Comparison of ENCODE assay signal across 8 mouse cellular contexts in genomic region chr2:181319248-181320102, GRCm38 (mm10). TPM values are rescaled to one million over a fixed set of nuclear protein-coding genes. Genes with fewer than 3 reads are reported as not detected.
A peak's percentile ranks its signal among the peaks of the same experiment; 100 is the strongest.
DNase-seq lines count a peak whose midpoint lies in the region; ATAC-seq lines count a peak whose summit lies in the region.

TSS of gene Rtel1 (plus strand) at chr2:181319739.

- H3K36me3 ChIP-seq in hindbrain, embryonic 10.5 days, result peaks cover 26% of the 10 kb centered on the region

- peaks cover 27% of the 10 kb centered on the region for H3K27me3 ChIP-seq in hindbrain, embryonic 10.5 days (ENCODE audit: insufficient read depth, poor library complexity, severe bottlenecking)

- 7% methylated on average over 40 of the region's 40 CpGs for WGBS in hindbrain, embryonic 10.5 days

- peak within 1 kb of the TSS; percentile 69 for H3K4me3 ChIP-seq in hindbrain, embryonic 10.5 days

- DNase-seq in MEL-GATA-1-ER (ENCODE audit: extremely low read depth, low read depth), result peak; percentile 76
- peak; percentile 82 for DNase-seq in cerebellum, adult 8-10 months
- peak; percentile 91 for DNase-seq in hindbrain, embryonic 10.5 days (ENCODE audit: low spot score)
- peak; percentile 76 for DNase-seq in layer of hippocampus, adult 9-11 months
- DNase-seq in lung, postnatal 10 days, result peak; percentile 91
- peak; percentile 78 for DNase-seq in ovary, postnatal 36 days (ENCODE audit: low spot score)
- peak; percentile 86 for DNase-seq in thymus, postnatal 25 days

- peaks cover 17% of the 10 kb centered on the region for H3K4me1 ChIP-seq in hindbrain, embryonic 10.5 days (replicated peaks)

- ATAC-seq in frontal cortex, adult (ENCODE audit: low TSS enrichment), result peak; percentile 91

- H3K9me3 ChIP-seq in hindbrain, embryonic 10.5 days, result no peaks in the 10 kb centered on the region

- peak within 1 kb of the TSS; percentile 91 for H3K27ac ChIP-seq in hindbrain, embryonic 10.5 days

RNA-seq across cellular contexts. Expression of gene Rtel1, which starts in this region (rescaled TPM):
- 57.7 and 68.1 TPM in 2 replicates for polyA plus RNA-seq in hindbrain, embryonic 10.5 days (2016; fragmentation: Nextera tagmentation; extraction: Ambion mirVana)

Comparison
In these comparisons a context has a peak if more than half of its experiments do, and no peak if none do; other contexts are left out.
1. Peak in every context shown above with its lines: DNase-seq, ATAC-seq, H3K4me3 ChIP-seq and H3K27ac ChIP-seq.